Mouse (Mus musculus) liver (tissue): ENCODE data around the gene Tsc22d3.

Source experiments
- DNase-seq: peaks from one replicate; pipeline ENCODE4 v3.0.0-alpha.2; 2020; ENCODE audit warnings: mixed read lengths

Gene Tsc22d3

DNA sequence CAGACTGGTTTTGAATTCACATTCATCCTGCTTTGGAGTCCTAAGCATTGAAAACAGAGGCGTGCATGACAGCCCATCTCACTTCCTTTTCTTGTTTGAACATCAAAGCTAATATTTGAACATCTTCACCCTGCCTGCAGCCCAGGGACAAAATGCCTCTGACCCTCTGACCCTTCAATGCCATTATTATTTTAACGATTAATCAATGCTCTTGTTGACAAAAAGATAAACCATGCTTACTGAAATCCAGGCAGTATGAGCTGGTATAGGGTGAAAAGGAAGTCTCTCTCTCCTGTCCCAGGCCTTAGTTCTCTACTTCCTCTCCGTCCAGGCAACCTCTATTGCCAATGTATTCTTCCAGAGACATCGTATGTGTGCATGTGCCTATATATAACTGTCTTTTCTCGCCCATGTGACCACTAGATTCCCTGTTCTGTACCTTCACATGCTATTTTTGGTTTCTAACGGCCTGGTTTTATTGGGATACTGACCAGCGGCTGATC, 106.9 kb downstream of the Tsc22d3 start:
- DNase-seq = no peak

- peak; percentile 11 for DNase-seq
Measured at GRCm38 (mm10) chrX:140491884-140492571, 108.4 kb downstream of the Tsc22d3 start.

DNA sequence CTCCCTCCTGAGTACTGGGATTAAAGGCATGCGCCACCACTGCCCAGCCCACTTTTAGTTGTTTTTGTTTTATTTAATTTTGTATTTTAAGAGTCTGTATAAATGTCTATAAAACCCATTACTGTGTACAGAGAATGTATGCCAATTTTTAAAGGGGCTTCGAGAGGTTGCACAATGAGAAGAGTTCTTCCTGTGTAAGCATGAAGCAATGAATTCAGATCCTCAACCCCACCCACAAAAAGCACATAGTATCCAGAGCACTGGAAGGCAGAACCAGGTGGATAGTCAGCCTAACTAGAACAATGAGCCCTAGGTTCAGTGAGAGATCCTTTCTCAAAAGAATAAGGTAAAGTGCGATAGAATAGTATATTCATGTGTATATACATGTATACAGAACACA, 110.3 kb downstream of the Tsc22d3 start:
- DNase-seq = no peak
